Mouse (Mus musculus): ENCODE data around the gene Slc16a3.

Gene Slc16a3

GRCm38 (mm10) chr11:120973318-120973717, 25.0 kb downstream of the Slc16a3 start:
- no peak for DNase-seq (ENCODE audit: low spot score)

- DNase-seq (ENCODE audit: low spot score) = no peak
Measured at GRCm38 (mm10) chr11:120979711-120980426, 31.6 kb downstream of the Slc16a3 start.

GRCm38 (mm10) chr11:120980427-120981035, 32.3 kb downstream of the Slc16a3 start:
- no peak for DNase-seq (ENCODE audit: low spot score)

DNA sequence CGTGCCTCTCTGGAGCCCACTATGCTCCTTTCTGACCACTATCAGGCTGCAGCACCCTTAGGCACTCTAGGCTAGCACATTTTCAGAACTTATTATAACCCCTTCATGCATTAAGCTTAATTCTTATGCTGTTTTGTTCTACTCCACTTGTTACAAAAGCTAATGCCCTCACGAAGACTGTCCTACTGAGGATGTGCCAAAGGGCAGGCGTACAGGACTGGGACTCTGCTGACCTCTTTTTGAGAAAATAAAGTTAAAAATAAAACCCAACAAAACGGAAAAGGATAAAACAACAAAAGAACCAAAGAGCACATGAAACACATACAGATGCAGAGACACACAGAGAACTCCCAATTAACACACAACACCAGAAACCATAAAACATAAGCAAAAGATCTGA, 33.4 kb downstream of the Slc16a3 start:
- DNase-seq (ENCODE audit: low spot score) = no peak

DNA sequence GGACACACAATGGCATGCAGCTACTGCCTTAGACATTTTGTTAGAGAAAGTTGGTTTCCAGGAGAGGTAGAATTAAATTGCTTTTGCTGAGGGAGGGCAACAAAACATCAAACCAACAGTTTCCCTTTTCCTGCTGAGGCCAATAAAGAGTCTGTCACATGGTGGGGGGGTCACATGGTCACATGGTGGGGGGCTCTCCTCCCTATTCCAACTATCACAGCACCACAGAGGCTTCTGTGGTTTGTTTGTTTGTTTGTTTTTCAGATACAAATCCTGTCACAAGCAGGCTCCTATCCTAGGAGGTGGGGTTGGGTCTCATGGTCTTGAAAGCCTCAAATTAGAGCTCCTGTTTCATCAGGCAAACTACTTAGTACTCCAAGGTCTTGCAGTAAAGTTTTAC, 34.2 kb downstream of the Slc16a3 start:
- DNase-seq (ENCODE audit: low spot score) = no peak

DNA sequence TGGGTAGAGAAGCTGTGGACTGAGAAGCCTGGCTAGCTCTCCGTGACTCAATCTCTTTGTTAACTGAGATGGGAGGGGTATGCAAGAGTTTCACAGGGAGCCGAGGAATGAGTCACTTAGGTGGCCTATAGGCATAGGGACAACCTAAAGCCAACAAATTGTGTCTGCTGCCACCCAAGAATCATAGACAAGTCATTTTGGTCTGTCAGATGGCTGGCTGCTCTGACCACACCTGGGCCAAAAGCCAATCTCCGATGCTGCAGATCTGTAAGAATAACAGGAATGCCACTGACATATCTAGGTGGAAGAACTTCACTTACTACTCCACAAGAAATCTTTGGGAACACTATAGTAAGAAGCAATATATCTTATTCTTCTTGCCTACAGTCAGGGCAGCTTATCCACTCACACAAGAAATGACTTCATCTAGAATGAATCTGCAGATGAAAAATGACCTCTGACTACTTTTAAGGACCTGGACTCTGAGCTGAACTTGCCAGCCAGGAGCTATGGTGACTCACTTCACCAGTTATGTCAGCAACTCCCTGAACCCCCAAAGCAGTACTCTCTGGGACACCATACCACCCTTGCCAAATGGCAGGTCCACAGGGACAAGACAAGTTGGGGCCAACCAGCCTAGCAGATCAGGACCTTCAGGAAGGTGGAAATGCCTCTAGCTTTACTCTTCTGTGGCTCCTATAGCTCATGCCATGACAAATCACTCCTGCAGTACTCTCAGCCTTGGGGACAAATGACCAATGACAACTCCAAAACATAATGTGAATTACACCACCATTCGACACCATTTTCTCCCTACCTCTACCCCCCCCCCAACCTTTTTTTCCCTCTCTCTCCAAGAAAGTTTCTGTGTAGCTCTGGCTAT, 36.4 kb downstream of the Slc16a3 start:
- no peak for DNase-seq (ENCODE audit: low spot score)

- DNase-seq (ENCODE audit: low spot score) = no peak
Measured at GRCm38 (mm10) chr11:120987608-120988007, 39.3 kb downstream of the Slc16a3 start.

- no peak for DNase-seq (ENCODE audit: low spot score)
Measured at GRCm38 (mm10) chr11:120988410-120988809, 40.1 kb downstream of the Slc16a3 start.

- no peak for DNase-seq (ENCODE audit: low spot score)
Measured at GRCm38 (mm10) chr11:120989523-120989922, 41.2 kb downstream of the Slc16a3 start.

GRCm38 (mm10) chr11:120990126-120990781, 42.0 kb downstream of the Slc16a3 start:
- DNase-seq (ENCODE audit: low spot score) = no peak

DNA sequence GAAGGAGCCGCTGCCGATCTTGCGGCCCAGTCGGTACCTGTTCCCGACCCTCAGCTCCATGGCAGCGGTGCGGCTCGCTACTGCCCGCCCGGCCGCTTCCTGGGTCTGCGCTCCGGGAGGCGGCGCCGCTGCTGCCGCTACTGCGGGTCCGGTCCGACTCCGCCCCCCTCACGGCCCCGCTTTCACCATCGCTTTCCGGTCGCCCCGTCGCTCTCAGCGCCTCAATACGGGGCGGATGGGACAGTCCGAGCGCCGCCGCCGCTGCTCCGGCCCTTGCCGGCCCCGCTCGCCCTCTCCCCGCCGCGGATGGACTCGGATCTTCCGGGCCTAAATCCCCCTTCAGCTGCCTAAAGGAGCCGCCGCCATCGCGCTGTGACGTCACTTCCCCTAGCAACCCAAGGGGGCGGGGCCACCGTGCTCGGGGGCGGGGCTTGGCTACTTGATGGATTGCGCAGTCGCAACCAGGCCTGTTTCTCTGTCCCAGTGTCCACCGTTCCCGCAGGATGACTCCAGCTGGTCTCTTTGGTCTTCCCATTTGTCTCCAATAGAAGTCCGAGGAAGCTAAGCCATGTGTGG, 42.8 kb downstream of the Slc16a3 start, which contains the start of gene Csnk1d:
Gene Csnk1d (minus strand): TSS at position 380 of the 576 bp plus-strand sequence.
- peak; percentile 97 for DNase-seq (ENCODE audit: low spot score)

DNA sequence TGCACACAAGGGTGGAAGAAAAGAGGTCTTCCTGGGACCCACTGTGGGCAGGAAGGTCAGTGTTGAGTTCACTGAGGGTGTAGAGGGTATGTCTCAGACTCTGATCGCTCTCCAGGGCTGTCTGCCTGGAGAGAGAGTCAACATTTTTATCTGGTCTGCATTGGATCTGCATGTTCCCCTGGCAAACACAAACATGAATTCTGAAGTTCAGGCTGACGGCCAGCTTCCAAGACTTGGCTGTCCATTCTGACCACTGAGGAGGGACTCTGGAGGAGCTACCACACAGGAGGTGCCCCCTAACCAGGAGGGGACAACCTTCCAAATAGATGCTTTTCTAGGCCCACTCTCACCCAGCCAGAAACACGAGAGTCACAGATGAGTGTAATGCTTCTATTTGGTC, 43.5 kb downstream of the Slc16a3 start:
- no peak for DNase-seq (ENCODE audit: low spot score)

DNA sequence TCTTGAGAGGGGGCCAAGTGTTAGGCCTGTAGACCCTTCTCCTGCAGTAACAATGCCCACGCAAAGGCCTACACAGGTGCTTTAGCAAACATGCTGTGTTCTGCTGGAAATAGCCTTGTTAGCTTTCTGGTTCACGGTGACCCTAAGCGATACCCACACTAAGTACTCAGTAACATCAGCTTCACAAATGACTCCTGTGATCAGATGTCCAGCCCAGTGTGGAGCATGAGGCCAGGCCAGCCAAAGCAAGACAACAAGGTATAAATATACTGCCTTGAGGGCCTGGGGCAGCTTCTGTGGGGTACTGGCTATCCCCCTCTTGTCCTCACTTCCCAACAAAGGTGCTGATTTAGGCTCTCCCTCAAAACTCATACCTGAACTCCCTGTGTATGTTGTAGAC, 44.8 kb downstream of the Slc16a3 start:
- DNase-seq (ENCODE audit: low spot score) = no peak

DNA sequence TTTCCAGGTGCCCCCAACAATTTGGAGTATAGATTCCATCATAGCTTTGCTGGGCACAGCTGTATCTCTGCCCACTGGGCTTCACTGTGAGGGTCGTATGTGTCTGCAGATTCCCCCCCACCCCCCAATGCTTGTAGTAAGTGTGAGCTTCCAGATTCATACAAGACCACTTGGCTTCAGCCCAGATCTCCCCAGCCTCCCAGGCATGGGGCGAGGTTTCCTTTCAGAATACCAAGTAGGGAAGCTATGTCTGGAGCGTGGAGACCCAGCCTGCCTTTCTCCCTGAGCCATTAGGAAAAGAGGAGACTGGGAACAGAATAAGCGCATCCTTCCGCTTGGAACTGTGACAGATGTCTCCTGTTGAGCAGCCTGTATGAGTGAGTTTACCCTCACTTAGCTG, 45.3 kb downstream of the Slc16a3 start:
- DNase-seq (ENCODE audit: low spot score) = no peak

GRCm38 (mm10) chr11:120994741-120995140, 46.5 kb downstream of the Slc16a3 start:
- no peak for DNase-seq (ENCODE audit: low spot score)

DNA sequence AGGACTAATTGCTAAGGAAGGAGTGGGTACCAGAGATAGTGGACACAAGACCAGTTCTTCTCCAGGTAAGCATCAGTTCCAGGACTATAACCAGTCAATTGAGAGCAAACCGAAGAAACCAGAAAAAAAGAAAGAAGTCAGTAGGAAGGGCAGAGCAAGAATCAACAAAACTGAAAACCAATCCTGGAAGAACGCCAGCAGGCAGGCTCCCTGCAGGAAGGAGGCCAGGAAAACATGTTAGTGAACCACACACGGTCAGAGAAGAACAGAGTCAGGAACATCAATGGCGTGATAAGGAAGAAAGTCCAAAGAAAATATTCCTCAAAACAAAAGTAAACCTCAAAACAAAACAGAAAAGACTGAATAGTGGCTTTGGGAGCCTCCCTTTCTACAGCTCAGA, 53.7 kb downstream of the Slc16a3 start:
- no peak for DNase-seq (ENCODE audit: low spot score)

DNA sequence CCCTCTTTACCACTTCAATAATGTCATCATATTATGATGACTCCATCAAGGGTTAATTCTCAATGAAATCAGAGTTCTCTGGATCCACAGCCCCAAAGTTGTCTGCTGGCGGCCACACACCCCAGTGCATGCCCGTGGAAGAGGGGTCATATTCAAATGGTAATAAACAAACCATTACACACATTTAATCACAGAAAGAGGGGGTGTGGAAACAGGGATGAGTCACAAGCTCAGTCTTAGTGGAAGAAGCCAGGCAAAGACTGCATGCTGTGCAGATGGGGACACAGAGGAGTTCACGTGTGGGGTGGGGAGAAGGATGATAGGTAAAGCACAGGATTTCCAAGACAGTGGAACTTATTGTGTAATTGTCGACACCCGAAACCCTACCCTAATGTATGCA, 56.0 kb downstream of the Slc16a3 start:
- no peak for DNase-seq (ENCODE audit: low spot score)

GRCm38 (mm10) chr11:121006184-121006583, 57.9 kb downstream of the Slc16a3 start:
- no peak for DNase-seq (ENCODE audit: low spot score)

- no peak for DNase-seq (ENCODE audit: low spot score)
Measured at GRCm38 (mm10) chr11:121010044-121010755, 61.9 kb downstream of the Slc16a3 start.
